Mouse (Mus musculus): ENCODE data around the gene Wipf3. TPM values are rescaled to one million over a fixed set of nuclear protein-coding genes. Genes with fewer than 3 reads are reported as not detected.

The Wipf3 gene
- polyA plus RNA-seq, 1 experiment from 2014 or later: 1.7 TPM

DNA sequence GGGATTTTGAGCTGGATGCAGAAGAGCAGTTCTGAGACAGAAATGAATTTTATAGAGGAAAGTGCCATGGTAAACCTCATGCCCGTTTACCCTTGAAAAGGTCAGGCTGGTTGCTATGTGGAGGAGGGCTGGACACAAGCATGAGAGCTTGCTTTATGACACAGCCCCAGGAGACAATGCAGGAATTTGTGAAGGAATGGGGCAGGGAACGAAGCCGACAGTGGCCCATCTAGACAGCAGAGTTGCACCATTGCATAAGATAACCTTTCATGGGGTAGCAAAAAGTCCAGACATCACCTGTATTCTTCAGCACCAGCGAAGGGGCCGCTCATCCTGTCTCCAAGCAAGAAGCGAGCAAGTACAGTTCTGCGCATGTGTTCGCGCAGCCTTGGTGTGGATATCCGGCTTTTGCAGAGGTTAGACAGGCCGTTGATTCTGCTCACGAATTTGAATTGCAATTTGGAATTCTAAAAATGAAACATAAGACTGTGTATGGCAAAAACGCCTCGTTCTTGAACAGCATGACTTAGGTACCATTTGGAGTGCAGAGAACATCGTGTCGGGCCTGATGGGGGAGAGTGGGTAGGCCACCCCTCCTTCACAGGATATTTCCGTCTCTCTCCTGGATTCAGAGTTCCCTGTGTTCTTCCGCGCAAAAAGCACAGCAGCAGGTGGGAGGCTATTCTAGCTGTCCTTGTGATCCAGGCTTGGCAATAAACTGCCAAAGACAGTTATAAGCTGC, 46.7 kb downstream of the Wipf3 start:
- Histone ChIP-seq H3K4me2 (ENCODE audit: low read depth, low read length) (no peak overlapping the region), H3K4me1 (ENCODE audit: control insufficient read depth, insufficient read depth, low read length) (no peaks in the 10 kb centered on the region), H3K27me3 (replicated peaks; ENCODE audit: control insufficient read depth, insufficient read depth, low read length) (no peaks in the 10 kb centered on the region), H3K9ac (ENCODE audit: low read depth, low read length) (no peak overlapping the region), H3K27ac (replicated peaks; ENCODE audit: low read depth, low read length) (no peak overlapping the region), H3K4me3 (ENCODE audit: low read depth, low read length) (no peak overlapping the region), H3K9me3 (ENCODE audit: control insufficient read depth, low read length) (no peaks in the 10 kb centered on the region), H3K36me3 (ENCODE audit: control insufficient read depth, insufficient read depth, low read length) (no peaks in the 10 kb centered on the region)
- 75% methylated on average over 19 of the region's 19 CpGs for WGBS
- DNase-seq (ENCODE audit: low spot score) (no peak), ATAC-seq (ENCODE audit: low read depth) (no peak)

DNA sequence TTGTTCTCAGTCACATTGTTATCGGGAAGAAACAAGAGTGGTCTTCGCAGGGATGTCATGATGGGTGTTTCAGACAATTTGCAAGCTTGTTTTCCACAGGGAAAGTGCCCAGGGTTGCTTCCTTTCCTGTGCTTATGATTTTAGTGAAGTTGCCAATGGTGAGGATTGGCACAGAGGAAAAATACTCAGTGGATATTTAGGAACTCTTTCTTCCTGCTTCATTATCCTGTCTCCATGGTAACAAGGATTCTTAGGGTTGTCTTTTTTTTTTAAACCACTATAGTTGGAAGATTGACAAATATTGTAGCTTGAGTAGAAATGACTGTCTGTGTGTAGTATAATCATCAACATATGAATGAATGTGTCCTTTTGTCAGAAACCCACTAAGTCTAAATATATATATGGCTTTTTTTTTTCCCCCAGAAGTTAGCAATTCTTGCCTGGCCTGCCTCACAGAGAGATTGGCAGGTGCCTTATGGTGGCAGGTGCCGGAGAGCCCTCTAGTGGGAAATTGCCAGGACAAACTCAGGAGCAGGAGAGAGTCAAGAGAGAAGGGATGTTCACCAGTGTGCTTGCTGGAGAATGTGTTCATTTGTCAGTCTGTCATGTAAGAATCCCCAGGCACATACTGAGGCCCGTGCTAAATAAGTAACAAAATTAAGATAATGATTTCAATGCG, 49.4 kb downstream of the Wipf3 start:
- ATAC-seq (ENCODE audit: low read depth) (no peak), DNase-seq (ENCODE audit: low spot score) (peak; percentile 41)
- no peak overlapping the region for H3K9ac ChIP-seq (ENCODE audit: low read depth, low read length)
- no peak overlapping the region for H3K4me3 ChIP-seq (ENCODE audit: low read depth, low read length)
- 60% methylated on average over 5 of the region's 5 CpGs for WGBS
- no peak overlapping the region for H3K27ac ChIP-seq (replicated peaks; ENCODE audit: low read depth, low read length)
- no peaks in the 10 kb centered on the region for H3K36me3 ChIP-seq (ENCODE audit: control insufficient read depth, insufficient read depth, low read length)
- no peak overlapping the region for H3K4me2 ChIP-seq (ENCODE audit: low read depth, low read length)
- H3K9me3 ChIP-seq (ENCODE audit: control insufficient read depth, low read length): no peaks in the 10 kb centered on the region
- H3K27me3 ChIP-seq (replicated peaks; ENCODE audit: control insufficient read depth, insufficient read depth, low read length): no peaks in the 10 kb centered on the region
- no peaks in the 10 kb centered on the region for H3K4me1 ChIP-seq (ENCODE audit: control insufficient read depth, insufficient read depth, low read length)

DNA sequence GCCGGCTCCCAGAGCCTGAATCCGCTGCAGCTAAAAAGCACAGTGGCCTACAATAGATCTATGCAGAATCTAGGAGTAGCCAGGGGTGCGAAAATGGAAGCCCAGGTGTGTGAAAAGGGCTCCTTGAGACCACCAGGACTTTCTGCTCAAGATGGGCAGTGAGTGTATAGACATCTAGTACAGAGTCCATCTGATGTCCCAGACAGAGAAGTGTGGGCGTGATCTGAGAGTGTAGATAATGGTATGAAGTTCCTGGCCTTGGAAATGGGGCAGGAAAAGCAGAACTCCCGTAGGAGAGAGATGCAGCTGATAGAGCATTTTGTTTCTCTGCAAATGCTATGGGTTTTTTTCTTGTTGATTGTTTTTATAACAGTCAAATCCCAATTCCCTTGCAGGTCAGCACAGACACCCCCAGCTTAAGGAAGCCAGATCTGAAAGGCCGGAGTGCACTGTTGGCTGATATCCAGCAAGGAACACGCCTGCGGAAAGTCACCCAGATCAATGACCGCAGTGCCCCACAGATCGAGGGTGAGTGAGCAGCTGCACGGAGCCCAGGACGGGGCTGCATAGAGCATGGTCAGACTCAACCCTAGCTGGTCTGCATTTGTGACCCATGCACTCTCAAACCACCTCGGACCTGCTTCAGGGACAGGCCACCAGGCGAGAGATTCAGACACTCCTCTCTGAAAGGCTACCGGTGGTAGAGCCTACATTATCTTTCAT, 52.1 kb downstream of the Wipf3 start:
- peaks cover 4% of the 10 kb centered on the region; the same call in 1 of the 2 replicates for H3K27me3 ChIP-seq (replicated peaks; ENCODE audit: control insufficient read depth, insufficient read depth, low read length)
- no peak overlapping the region for H3K27ac ChIP-seq (replicated peaks; ENCODE audit: low read depth, low read length)
- H3K4me2 ChIP-seq (ENCODE audit: low read depth, low read length): no peak overlapping the region
- 0 out of 2 replicates have a peak, but pooled peaks cover 4% of the 10 kb centered on the region for H3K4me1 ChIP-seq (ENCODE audit: control insufficient read depth, insufficient read depth, low read length)
- no peak overlapping the region for H3K9ac ChIP-seq (ENCODE audit: low read depth, low read length)
- no peaks in the 10 kb centered on the region for H3K36me3 ChIP-seq (ENCODE audit: control insufficient read depth, insufficient read depth, low read length)
- H3K4me3 ChIP-seq (ENCODE audit: low read depth, low read length): no peak overlapping the region
- WGBS: 78% methylated on average over 15 of the region's 15 CpGs
- H3K9me3 ChIP-seq (ENCODE audit: control insufficient read depth, low read length): no peaks in the 10 kb centered on the region
- ATAC-seq (ENCODE audit: low read depth): no peak
- DNase-seq (ENCODE audit: low spot score): no peak

DNA sequence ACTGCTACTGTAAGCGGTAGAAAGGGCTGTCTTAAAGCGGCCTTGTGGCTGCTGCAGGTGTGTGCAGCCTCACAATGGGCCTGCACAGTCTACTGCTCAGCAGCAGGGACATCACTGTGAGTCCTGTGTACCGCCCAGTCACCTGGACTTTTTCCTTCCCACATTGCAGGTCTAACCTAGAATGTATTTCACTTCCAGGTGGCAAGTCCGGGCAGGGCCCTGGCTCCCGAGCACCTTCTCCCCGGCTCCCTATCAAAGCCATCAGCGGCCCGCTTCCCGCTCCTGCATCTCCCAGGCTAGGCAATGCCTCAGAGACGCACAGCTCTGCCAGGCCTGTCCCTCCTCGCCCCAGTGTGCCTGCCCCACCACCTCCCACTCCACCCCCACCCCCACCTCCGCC, 55.6 kb downstream of the Wipf3 start:
- Histone ChIP-seq H3K4me3 (ENCODE audit: low read depth, low read length) (peak overlapping the region; percentile 33), H3K27ac (replicated peaks; ENCODE audit: low read depth, low read length) (no peak overlapping the region), H3K36me3 (ENCODE audit: control insufficient read depth, insufficient read depth, low read length) (no peaks in the 10 kb centered on the region), H3K9me3 (ENCODE audit: control insufficient read depth, low read length) (no peaks in the 10 kb centered on the region), H3K9ac (ENCODE audit: low read depth, low read length) (no peak overlapping the region; the same call in 1 of the 2 replicates), H3K4me2 (ENCODE audit: low read depth, low read length) (peak overlapping the region; percentile 59), H3K4me1 (ENCODE audit: control insufficient read depth, insufficient read depth, low read length) (0 out of 2 replicates have a peak, but pooled peaks cover 4% of the 10 kb centered on the region), H3K27me3 (replicated peaks; ENCODE audit: control insufficient read depth, insufficient read depth, low read length) (peaks cover 4% of the 10 kb centered on the region; the same call in 1 of the 2 replicates)
- peak; percentile 66 for ATAC-seq (ENCODE audit: low read depth)
- 23% methylated on average over 12 of the region's 12 CpGs for WGBS
- DNase-seq (ENCODE audit: low spot score): peak; percentile 14

DNA sequence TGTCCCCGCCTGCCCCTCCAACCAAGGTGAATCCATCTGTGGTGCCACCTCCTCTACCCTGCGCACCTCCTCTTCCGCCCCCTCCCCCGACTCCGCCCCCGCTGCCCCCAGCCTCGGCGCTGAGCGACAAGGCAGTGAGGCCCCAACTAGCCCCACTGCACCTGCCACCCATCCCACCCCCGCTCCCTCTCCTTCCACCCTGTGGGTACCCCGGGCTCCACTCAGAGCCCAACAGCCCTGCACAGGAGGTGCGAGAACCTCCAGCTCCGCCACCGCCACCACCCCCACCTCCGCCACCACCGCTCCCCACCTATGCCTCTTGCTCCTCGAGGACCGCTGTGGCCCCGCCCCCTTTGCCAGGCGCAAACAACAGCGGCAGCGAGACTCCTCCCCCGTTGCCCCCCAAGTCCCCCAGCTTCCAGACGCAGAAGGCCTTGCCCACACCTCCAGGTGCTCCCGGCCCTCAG, 56.1 kb downstream of the Wipf3 start:
- Histone ChIP-seq H3K4me2 (ENCODE audit: low read depth, low read length) (peak overlapping the region; percentile 59), H3K9ac (ENCODE audit: low read depth, low read length) (no peak overlapping the region; the same call in 1 of the 2 replicates), H3K27me3 (replicated peaks; ENCODE audit: control insufficient read depth, insufficient read depth, low read length) (peaks cover 4% of the 10 kb centered on the region; the same call in 1 of the 2 replicates)

DNA sequence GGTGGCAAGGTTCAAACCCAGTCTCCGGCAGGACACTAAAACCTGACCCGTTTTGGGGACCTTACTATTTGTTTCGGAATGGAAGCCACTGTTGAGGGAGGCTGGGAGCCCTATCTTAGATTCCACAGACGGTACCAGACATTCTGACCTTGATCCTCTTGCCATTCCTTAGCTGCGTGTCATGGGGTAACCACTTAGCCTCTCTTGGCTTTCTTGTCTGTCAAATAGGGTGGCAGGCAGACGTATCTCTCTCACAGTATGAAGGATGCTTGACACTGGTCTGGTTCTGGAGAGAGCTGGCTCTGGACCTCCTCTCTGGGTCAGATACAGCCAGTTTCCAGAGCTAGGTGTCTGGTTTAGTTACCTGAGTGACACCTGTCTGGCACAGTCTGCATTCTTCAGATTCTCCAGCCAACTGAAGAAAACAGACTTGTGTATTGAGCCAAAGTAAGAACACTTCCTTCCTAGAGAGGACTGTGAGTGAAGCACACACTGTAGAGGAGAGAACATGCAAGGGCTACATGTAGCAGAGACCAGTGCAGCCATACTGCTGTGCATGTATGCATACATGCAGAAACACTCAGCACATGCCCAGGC, 56.7 kb downstream of the Wipf3 start:
- Histone ChIP-seq H3K4me1 (ENCODE audit: control insufficient read depth, insufficient read depth, low read length) (0 out of 2 replicates have a peak, but pooled peaks cover 4% of the 10 kb centered on the region), H3K27ac (replicated peaks; ENCODE audit: low read depth, low read length) (no peak overlapping the region), H3K9me3 (ENCODE audit: control insufficient read depth, low read length) (no peaks in the 10 kb centered on the region), H3K4me2 (ENCODE audit: low read depth, low read length) (peak overlapping the region; percentile 59), H3K36me3 (ENCODE audit: control insufficient read depth, insufficient read depth, low read length) (no peaks in the 10 kb centered on the region), H3K9ac (ENCODE audit: low read depth, low read length) (no peak overlapping the region; the same call in 1 of the 2 replicates), H3K4me3 (ENCODE audit: low read depth, low read length) (peak overlapping the region; percentile 33), H3K27me3 (replicated peaks; ENCODE audit: control insufficient read depth, insufficient read depth, low read length) (peaks cover 4% of the 10 kb centered on the region; the same call in 1 of the 2 replicates)
- DNase-seq (ENCODE audit: low spot score) (no peak), ATAC-seq (ENCODE audit: low read depth) (no peak)
- 40% methylated on average over 6 of the region's 6 CpGs for WGBS

More for the DNA sequence above, 56.1 kb downstream of the Wipf3 start:
- DNase-seq (ENCODE audit: low spot score): no peak
- Histone ChIP-seq H3K27ac (replicated peaks; ENCODE audit: low read depth, low read length) (no peak overlapping the region), H3K36me3 (ENCODE audit: control insufficient read depth, insufficient read depth, low read length) (no peaks in the 10 kb centered on the region), H3K9me3 (ENCODE audit: control insufficient read depth, low read length) (no peaks in the 10 kb centered on the region), H3K4me1 (ENCODE audit: control insufficient read depth, insufficient read depth, low read length) (0 out of 2 replicates have a peak, but pooled peaks cover 4% of the 10 kb centered on the region), H3K4me3 (ENCODE audit: low read depth, low read length) (peak overlapping the region; percentile 33)
- ATAC-seq (ENCODE audit: low read depth): peak; percentile 71
- 10% methylated on average over 12 of the region's 25 CpGs for WGBS

DNA sequence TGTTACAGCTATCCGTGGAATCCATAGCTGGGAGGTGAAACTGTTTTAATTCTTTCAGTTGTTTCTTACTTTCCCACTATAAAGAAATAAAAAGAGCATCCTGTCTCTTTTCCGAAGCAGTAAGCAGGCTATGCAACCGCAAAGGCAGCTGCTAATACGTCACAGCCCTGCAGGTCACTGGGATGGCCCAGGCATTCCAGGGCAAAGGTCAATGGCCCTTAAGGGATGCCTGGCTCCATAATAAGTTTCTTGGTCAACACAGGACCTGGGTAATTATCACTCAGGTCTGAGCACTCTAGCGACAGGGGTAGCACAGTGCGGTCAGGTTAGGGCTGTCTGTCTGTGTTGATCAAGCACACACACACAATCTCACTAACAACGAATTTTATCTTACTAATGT, 61.7 kb downstream of the Wipf3 start:
- Histone ChIP-seq H3K27ac (replicated peaks; ENCODE audit: low read depth, low read length) (no peak overlapping the region), H3K9ac (ENCODE audit: low read depth, low read length) (no peak overlapping the region), H3K4me2 (ENCODE audit: low read depth, low read length) (no peak overlapping the region), H3K4me3 (ENCODE audit: low read depth, low read length) (no peak overlapping the region), H3K4me1 (ENCODE audit: control insufficient read depth, insufficient read depth, low read length) (no peaks in the 10 kb centered on the region), H3K9me3 (ENCODE audit: control insufficient read depth, low read length) (no peaks in the 10 kb centered on the region), H3K27me3 (replicated peaks; ENCODE audit: control insufficient read depth, insufficient read depth, low read length) (no peaks in the 10 kb centered on the region), H3K36me3 (ENCODE audit: control insufficient read depth, insufficient read depth, low read length) (no peaks in the 10 kb centered on the region)
- 47% methylated on average over 7 of the region's 7 CpGs for WGBS
- ATAC-seq (ENCODE audit: low read depth) (no peak), DNase-seq (ENCODE audit: low spot score) (no peak)

DNA sequence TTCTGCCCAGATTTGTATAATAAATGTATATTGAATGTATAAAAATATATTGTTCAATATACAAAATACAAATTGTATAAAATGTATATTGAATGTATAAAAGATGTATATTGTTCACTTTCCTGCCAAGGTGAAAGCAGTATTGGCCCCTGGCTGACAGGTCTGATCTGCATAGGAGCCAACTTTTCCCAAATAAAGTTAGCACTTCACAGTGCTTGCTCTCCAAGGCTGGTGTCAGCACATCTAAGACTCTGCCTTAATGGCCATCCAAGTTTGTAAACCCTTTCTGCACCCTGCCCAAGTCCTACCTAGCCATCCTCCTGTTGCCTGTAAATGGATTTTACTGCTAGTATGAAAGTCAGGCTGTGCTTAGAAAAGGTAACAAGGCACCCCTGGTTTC, 64.7 kb downstream of the Wipf3 start:
- Histone ChIP-seq H3K9ac (ENCODE audit: low read depth, low read length) (no peak overlapping the region), H3K4me2 (ENCODE audit: low read depth, low read length) (no peak overlapping the region), H3K4me1 (ENCODE audit: control insufficient read depth, insufficient read depth, low read length) (no peaks in the 10 kb centered on the region), H3K9me3 (ENCODE audit: control insufficient read depth, low read length) (no peaks in the 10 kb centered on the region), H3K27ac (replicated peaks; ENCODE audit: low read depth, low read length) (no peak overlapping the region), H3K27me3 (replicated peaks; ENCODE audit: control insufficient read depth, insufficient read depth, low read length) (no peaks in the 10 kb centered on the region), H3K4me3 (ENCODE audit: low read depth, low read length) (no peak overlapping the region), H3K36me3 (ENCODE audit: control insufficient read depth, insufficient read depth, low read length) (no peaks in the 10 kb centered on the region)
- DNase-seq (ENCODE audit: low spot score) (no peak), ATAC-seq (ENCODE audit: low read depth) (no peak)
